Mouse (Mus musculus): ENCODE results near the gene Cngb1.
A peak's percentile ranks its signal among the peaks of the same experiment; 100 is the strongest.
"Not testable (repeated sequence)": the region's sequence is repeated elsewhere in the genome, so short reads cannot be mapped to it uniquely, and the experiment has no call there.

Gene Cngb1

GRCm38 (mm10) chr8:95242826-95243571 is 63.4 kb downstream of the Cngb1 start:
- DNase-seq = no peak

- DNase-seq = no peak
These were observed 64.1 kb downstream of the Cngb1 start for GRCm38 (mm10) chr8:95242099-95242825.

GRCm38 (mm10) chr8:95235683-95236082 is 70.7 kb downstream of the Cngb1 start:
- DNase-seq = peak; percentile 74

GRCm38 (mm10) chr8:95230086-95230485 is 76.3 kb downstream of the Cngb1 start:
- DNase-seq = not testable (repeated sequence)

- DNase-seq = no peak
These were observed 79.3 kb downstream of the Cngb1 start for GRCm38 (mm10) chr8:95227151-95227468.

GRCm38 (mm10) chr8:95226251-95227150 is 79.9 kb downstream of the Cngb1 start:
- no peak for DNase-seq

GRCm38 (mm10) chr8:95223969-95224368 is 82.4 kb downstream of the Cngb1 start:
- no peak for DNase-seq

- no peak for DNase-seq
These were observed 85.3 kb downstream of the Cngb1 start for GRCm38 (mm10) chr8:95221045-95221444.

GRCm38 (mm10) chr8:95220571-95220998 is 85.8 kb downstream of the Cngb1 start:
- no peak for DNase-seq

- no peak for DNase-seq
These were observed 86.8 kb downstream of the Cngb1 start for GRCm38 (mm10) chr8:95219623-95220022.

GRCm38 (mm10) chr8:95215709-95216360 is 90.5 kb downstream of the Cngb1 start:
- DNase-seq = no peak

GRCm38 (mm10) chr8:95209924-95210323 is 96.5 kb downstream of the Cngb1 start:
- no peak for DNase-seq

- DNase-seq = no peak
These were observed 100.4 kb downstream of the Cngb1 start for GRCm38 (mm10) chr8:95205946-95206345.

GRCm38 (mm10) chr8:95204039-95204380 is 102.4 kb downstream of the Cngb1 start:
- DNase-seq = peak; percentile 71

GRCm38 (mm10) chr8:95203326-95204038 is 102.9 kb downstream of the Cngb1 start:
- DNase-seq = no peak

- no peak for DNase-seq
These were observed 103.6 kb downstream of the Cngb1 start, which contains the start of gene Kifc3 for GRCm38 (mm10) chr8:95202649-95203275. Gene Kifc3 (minus strand): TSS chr8:95202812.

- no peak for DNase-seq
These were observed 104.3 kb downstream of the Cngb1 start for GRCm38 (mm10) chr8:95202056-95202570.

- DNase-seq = no peak
These were observed 104.9 kb downstream of the Cngb1 start for GRCm38 (mm10) chr8:95201491-95201890.

GRCm38 (mm10) chr8:95200001-95200405 is 106.4 kb downstream of the Cngb1 start:
- no peak for DNase-seq

- DNase-seq = no peak
These were observed 110.7 kb downstream of the Cngb1 start for GRCm38 (mm10) chr8:95195728-95196127.

- DNase-seq = no peak
These were observed 114.7 kb downstream of the Cngb1 start for GRCm38 (mm10) chr8:95191497-95192175.

Data from right cerebral cortex, postnatal 14 days (tissue).